Mouse (Mus musculus) large intestine, adult 2 months (tissue): ENCODE measurements around the gene Tmem115. TPM values are rescaled to one million over a fixed set of nuclear protein-coding genes. Genes with fewer than 3 reads are reported as not detected.
A peak's percentile ranks its signal among the peaks of the same experiment; 100 is the strongest.
"Not testable (repeated sequence)": the region's sequence is repeated elsewhere in the genome, so short reads cannot be mapped to it uniquely, and the experiment has no call there.

ENCODE experiments used
- DNase-seq: peaks from one replicate; pipeline ENCODE4 v3.0.0-alpha.2; 2012; ENCODE audit warnings: low read depth, low spot score
- WGBS: fragments of 180-500 bp; shearing (Covaris S2); methylation state at CpG from one replicate; pipeline ENCODE4 v1.1.7; 2018; 5-methylcytosine and 5-hydroxymethylcytosine counted together
- polyA plus RNA-seq: library from polyadenylated mRNA; depleted of rRNA; stranded (reverse); fragments of >200 nt; gene quantifications from 2 replicates; pipeline ENCODE4 v1.2.3, GENCODE M21; 2012

Gene Tmem115
- polyA plus RNA-seq, 1 experiment, result 48.8 TPM

- DNase-seq, result no peak
- WGBS, result 16% methylated on average over 18 of the region's 18 CpGs
Measured at GRCm38 (mm10) chr9:107567702-107568319, 34.1 kb downstream of the Tmem115 start, which contains the start of gene Hyal2. Hyal2 (plus strand) TSS chr9:107567945.

- 0% methylated on average over 41 of the region's 41 CpGs for WGBS
- DNase-seq, result peak; percentile 82
Measured at GRCm38 (mm10) chr9:107568331-107569261, 34.9 kb downstream of the Tmem115 start.

DNA sequence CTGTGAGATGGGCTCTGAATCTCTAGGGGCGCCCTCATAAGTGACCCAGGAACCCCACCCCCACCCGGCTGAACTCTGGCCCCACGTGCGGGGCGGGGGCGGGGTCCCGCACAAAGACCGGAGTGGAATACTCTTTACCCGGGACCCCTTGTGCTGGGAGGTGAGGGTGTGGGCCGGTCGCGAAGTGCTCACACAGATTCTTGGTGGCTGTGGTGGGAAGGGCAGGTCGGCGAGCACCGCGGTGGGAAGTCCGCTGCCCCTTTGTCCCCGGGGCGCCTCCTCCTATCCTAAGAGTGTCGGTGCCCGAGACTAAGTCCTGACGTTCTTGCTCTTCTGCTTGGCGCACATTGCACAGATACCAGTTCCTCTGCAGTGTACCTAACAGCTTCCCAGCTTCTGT is 35.5 kb downstream of the Tmem115 start:
- WGBS, result under 1% methylated on average over 23 of the region's 23 CpGs
- no peak for DNase-seq

DNA sequence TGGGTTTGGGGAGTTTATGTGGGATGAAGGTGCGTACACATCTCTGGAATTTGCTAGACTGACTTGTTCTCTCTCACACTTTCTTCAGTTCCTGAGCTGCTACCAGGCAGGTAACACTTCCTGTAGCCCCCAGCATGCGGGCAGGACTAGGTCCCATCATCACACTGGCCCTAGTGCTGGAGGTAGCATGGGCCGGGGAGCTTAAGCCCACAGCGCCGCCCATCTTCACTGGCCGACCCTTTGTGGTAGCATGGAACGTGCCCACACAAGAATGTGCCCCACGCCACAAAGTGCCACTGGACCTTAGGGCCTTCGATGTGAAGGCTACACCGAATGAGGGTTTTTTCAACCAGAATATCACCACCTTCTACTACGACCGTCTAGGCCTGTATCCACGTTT is 36.3 kb downstream of the Tmem115 start:
- WGBS, result 27% methylated on average over 13 of the region's 13 CpGs

DNA sequence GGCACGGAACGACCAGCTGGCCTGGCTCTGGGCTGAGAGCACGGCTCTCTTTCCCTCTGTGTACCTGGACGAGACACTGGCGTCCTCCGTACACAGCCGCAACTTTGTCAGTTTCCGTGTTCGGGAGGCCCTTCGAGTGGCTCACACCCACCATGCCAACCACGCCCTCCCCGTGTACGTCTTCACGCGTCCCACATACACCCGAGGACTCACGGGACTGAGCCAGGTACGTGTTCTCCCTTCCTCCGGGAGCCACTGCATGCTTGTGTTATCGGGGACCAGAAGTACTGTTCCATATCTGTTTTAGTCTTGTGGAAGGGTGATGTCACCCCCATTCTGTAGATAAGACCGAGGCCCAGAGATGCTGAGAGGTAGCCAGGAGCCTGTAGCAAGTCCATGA is 37.1 kb downstream of the Tmem115 start:
- DNase-seq, result no peak

More for the DNA sequence above, 36.3 kb downstream of the Tmem115 start:
- no peak for DNase-seq

GRCm38 (mm10) chr9:107571534-107572326 is 38.0 kb downstream of the Tmem115 start:
- no peak for DNase-seq
- 66% methylated on average over 22 of the region's 22 CpGs for WGBS

More for the DNA sequence above, 37.1 kb downstream of the Tmem115 start:
- WGBS, result 40% methylated on average over 21 of the region's 21 CpGs

GRCm38 (mm10) chr9:107572327-107572662 is 38.5 kb downstream of the Tmem115 start:
- WGBS, result 98% methylated on average over 2 of the region's 2 CpGs

GRCm38 (mm10) chr9:107573774-107574173 is 40.0 kb downstream of the Tmem115 start:
- 85% methylated on average over 6 of the region's 6 CpGs for WGBS
- not testable (repeated sequence) for DNase-seq

More at GRCm38 (mm10) chr9:107572327-107572662, 38.5 kb downstream of the Tmem115 start:
- DNase-seq, result no peak

- 27% methylated on average over 14 of the region's 14 CpGs for WGBS
- peak; percentile 78 for DNase-seq
Measured at GRCm38 (mm10) chr9:107575579-107576356, 42.0 kb downstream of the Tmem115 start.

- 9% methylated on average over 16 of the region's 16 CpGs for WGBS
- no peak for DNase-seq
Measured at GRCm38 (mm10) chr9:107576357-107577107, 42.8 kb downstream of the Tmem115 start, which contains the start of gene Hyal1. Hyal1 (plus strand) TSS chr9:107576927.

- no peak for DNase-seq
Measured at GRCm38 (mm10) chr9:107577871-107578270, 44.1 kb downstream of the Tmem115 start.

DNA sequence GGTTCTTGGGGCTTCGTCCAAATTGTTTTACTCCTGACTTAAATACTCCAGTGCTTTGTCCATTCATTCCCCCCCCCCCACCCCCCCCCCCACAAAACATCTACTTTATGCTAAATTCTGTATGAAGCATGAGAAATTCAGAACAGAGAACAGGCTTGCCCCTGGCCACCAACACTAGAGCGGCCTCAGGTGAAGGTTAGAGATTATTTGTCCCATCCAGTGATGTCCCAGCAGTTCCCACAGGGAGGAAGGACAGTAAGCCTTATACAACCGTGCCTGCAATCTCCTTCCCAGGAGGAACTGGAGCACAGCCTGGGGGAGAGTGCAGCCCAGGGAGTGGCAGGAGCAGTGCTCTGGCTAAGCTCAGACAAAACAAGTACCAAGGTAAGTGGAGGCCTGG is 44.8 kb downstream of the Tmem115 start, which contains the start of gene Naa80:
Gene Naa80 (plus strand): TSS at position 301 of the 400 bp plus-strand sequence.
- DNase-seq, result no peak
- WGBS, result 63% methylated on average over 3 of the region's 3 CpGs

More at GRCm38 (mm10) chr9:107577871-107578270, 44.1 kb downstream of the Tmem115 start:
- WGBS, result 91% methylated on average over 10 of the region's 10 CpGs

DNA sequence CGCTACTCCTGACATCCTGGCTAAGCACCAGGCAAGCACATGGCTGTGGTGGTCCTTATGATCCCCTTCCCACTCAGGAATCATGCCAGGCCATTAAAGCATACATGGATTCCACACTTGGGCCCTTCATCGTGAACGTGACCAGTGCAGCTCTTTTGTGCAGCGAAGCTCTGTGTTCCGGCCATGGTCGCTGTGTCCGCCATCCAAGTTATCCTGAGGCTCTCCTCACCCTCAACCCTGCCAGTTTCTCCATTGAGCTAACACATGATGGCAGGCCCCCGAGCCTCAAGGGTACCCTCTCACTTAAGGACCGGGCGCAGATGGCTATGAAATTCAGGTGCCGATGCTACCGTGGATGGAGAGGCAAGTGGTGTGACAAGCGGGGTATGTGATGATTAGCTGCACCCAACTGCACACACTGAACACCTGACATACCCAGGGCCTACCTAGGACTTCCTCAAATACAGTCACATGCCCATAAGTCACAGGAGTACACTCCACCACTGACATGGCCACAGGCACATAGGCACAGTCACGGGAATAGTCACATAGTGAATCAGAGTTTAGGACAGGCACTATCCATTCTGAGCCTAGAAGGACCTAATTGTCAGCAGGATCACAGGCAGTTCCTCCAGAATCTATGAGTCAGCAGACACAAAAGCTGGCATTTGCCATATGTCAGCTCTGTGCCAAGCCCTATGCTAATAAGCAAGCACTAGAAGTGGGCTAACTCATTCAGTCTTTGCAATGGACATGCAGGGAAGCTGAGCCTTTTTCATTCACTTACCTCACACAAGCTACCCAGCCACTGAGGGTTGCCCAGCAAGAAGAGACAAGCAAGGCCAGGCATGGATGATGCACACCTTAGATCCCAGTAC is 45.5 kb downstream of the Tmem115 start:
- WGBS, result 92% methylated on average over 14 of the region's 14 CpGs
- no peak for DNase-seq

GRCm38 (mm10) chr9:107580501-107581317 is 47.0 kb downstream of the Tmem115 start, which contains the start of gene Hyal3:
Hyal3 (plus strand) TSS chr9:107580818.
- peak; percentile 86 for DNase-seq
- WGBS, result under 1% methylated on average over 32 of the region's 32 CpGs

DNA sequence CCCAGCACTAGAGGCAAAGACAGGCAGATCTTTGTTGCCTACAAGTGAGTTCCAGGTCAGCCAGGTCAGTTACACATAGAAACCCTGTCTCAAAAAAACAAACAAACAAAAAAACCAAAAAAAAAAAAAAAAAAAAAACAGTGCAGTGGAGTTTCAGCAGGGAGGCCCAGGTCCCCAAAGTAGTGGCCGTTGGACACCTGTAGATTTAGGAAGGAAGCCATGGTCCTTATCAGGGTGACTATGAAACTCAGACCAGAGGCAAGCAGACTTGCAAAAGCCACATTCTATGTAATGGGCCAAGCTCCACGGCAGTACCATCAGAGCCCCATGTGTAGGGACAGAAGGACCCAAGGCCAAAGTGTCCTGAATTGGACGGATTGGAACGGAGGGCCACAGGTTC is 47.8 kb downstream of the Tmem115 start:
- 45% methylated on average over 4 of the region's 4 CpGs for WGBS
- no peak for DNase-seq

DNA sequence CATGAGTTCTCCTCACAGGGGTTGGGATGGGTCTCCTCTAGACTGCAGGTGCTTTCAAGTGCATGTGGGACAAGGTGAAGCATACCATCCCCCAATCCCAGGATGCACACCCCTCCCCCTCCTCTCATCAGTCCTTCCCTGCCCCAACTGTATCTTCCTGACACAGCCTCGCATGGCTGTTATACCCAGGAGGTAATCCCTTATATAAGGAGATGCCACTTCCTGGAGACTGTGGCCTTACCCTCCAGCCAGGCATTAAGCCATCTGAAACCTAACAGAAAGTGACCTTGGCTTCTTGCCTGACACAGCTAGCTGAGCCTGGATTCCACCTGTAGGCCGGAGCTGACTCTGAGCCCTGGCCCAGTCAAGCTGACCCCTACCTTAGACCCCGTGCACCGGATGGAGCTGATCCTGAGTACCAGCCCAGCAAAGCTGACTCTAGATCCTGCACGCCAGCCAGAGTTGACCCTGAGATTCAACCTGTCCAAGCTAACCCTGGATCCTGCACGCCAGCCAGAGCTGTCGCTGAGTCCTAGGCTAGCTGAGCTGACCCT is 48.8 kb downstream of the Tmem115 start:
- 78% methylated on average over 7 of the region's 7 CpGs for WGBS
- DNase-seq, result no peak
